In the genomic region with DNA sequence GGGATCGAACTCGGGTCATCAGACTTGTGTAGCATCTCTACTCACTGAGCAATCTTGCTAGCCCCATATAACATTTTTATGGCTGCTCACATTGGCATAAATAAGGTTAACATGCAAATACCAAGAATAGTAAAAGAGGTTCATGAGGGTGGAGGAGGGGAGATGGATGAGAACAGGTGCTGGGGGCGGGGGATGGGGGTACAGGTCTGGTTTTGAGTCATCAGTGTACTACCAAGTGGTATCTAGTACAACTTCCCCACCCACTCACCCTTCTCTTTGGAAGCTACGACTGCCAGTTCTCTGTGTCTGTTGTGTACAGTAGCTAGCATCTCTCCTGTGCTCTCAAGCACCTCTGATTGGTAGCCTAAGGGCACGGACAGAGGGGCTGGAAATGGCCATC, we compare ENCODE assay signal across 10 mouse cellular contexts.
"Had no signal": no experiment of that assay in that cellular context is flagged by ENCODE, and none has a peak within 500 bp of the region (broad histone marks: within the 10 kb centered on the region; RNA-seq: fewer than 3 reads in every experiment).

No protein-coding gene starts in this region.

- ATAC-seq: liver, postnatal 0 days; midbrain, embryonic 13.5 days; midbrain, embryonic 16.5 days had no signal

- DNase-seq: kidney, adult 2 months; kidney, postnatal 25 days; left cerebral cortex, postnatal 4 days; liver, postnatal 0 days; lung, embryonic 14.5 days; lung, postnatal 10 days; lung, postnatal 36 days; thymus, postnatal 25 days had no signal
